Mouse (Mus musculus) heart, adult 2 months (tissue): ENCODE results near the gene Dcakd.

ENCODE experiments used
- CTCF ChIP-seq: fragments of 200-600 bp; IDR thresholded peaks from 2 replicates; pipeline ENCODE4 v1.8.1; 2022; ENCODE audit warnings: antibody characterized with exemption, mild to moderate bottlenecking, moderate library complexity
- EP300 ChIP-seq: fragments of 200-500 bp; IDR thresholded peaks from 2 replicates; pipeline ENCODE4 v1.6.1; 2011; ENCODE audit warnings: low read depth, low read length, control low read depth; ENCODE audit not compliant: insufficient read depth

GRCm38 (mm10) chr11:103066191-103067050, 38.3 kb upstream of the Dcakd start:
- TF ChIP-seq CTCF (no peak), EP300 (no peak)
